Mouse (Mus musculus): ENCODE results near the gene Celf2. TPM values are rescaled to one million over a fixed set of nuclear protein-coding genes. Genes with fewer than 3 reads are reported as not detected.
"Not testable (repeated sequence)": the region's sequence is repeated elsewhere in the genome, so short reads cannot be mapped to it uniquely, and the experiment has no call there.

The Celf2 gene
- polyA plus RNA-seq (2015; fragmentation: Nextera tagmentation; extraction: Ambion mirVana) = 322 and 348 TPM in 2 replicates

DNA sequence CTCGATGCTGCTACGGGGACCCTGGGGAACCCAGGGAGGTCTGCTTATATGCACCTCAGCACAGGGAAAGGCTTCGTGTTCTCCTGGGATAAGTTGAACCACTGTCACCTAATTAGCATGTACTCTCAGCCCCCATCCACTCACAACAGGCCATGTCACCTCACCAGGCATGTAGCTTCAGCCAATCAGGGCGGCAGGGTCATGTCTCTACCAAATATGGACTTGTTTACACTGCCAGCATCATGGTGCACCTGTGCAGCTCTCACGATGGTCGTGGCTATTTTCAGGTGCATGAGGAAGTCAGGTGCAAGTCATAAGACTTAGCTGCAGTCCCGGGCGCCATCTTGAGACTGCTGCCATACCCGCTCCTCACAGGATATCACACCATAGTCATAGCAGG is at the start of gene Celf2:
Gene Celf2 (minus strand): TSS at position 101 of the 400 bp plus-strand sequence.
- H3K27ac ChIP-seq (replicated peaks); H3K9me3 ChIP-seq; H3K36me3 ChIP-seq; H3K4me3 ChIP-seq; H3K4me2 ChIP-seq (replicated peaks); ATAC-seq (replicated peaks); H3K4me1 ChIP-seq; H3K27me3 ChIP-seq; H3K9ac ChIP-seq (replicated peaks): not testable (repeated sequence)
- WGBS = 94% methylated on average over 9 of the region's 9 CpGs

DNA sequence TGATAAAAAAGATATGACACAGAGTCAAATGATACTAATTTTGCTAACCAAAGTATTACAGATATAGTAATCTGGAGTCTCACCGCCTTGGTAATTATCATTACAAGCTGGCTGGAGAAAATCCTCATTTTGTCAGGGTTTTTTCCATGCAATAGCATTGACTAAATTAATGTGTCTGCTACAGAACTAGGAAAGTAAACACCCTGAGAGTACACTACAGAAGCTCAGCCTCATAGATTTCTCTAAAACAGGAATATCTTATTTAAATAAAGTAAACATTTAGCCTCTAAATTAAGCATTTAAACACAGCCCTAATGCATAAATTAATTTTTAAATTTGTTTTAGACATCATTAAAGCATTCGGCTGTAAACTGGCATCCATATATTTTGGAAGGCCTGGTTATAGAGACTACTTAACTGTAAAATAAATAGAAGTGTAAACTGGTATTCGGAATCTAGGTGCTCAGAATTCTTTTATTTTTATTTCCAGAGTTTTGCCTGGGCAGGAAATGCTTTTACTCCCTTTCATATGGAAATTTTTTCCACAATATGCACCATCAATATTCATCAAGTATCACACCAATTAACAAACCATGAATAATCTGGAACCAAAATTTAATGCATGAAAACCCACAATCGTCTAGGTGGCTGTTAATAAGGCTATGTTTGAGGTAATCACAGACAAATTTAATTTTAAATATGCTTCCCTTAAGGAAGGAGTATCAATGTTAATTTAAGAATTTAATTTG is 46.0 kb upstream of the Celf2 start:
- H3K9me3 ChIP-seq = no peaks in the 10 kb centered on the region
- H3K27ac ChIP-seq (replicated peaks) = peak overlapping the region; percentile 48; the same call in 1 of the 2 replicates
- H3K36me3 ChIP-seq = no peaks in the 10 kb centered on the region
- no peak overlapping the region for H3K4me3 ChIP-seq
- 18% methylated on average over 4 of the region's 4 CpGs for WGBS
- no peak overlapping the region for H3K9ac ChIP-seq (replicated peaks)
- no peaks in the 10 kb centered on the region for H3K27me3 ChIP-seq
- ATAC-seq (replicated peaks) = peak; percentile 55; the same call in 1 of the 2 replicates
- H3K4me2 ChIP-seq (replicated peaks) = no peak overlapping the region
- H3K4me1 ChIP-seq = no peaks in the 10 kb centered on the region

DNA sequence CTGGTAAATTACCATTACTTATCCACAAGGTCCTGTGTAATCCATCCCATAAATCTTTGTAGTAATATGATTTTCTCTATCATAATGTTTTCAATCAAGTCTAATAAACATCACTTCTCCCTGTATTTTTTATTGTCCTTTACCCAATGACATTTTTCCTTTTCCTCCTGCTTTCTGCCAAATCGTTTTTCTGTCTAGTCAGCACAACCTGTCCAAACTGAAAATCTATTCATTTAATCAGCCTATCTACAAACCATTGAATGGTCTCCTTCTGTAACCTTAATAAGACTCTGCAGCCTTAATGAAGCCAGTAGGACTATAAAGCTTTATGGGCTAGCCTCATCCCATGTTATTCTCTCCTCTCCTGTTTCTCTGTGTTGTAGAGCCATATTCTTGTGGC is 45.2 kb upstream of the Celf2 start:
- WGBS = 55% methylated on average over 1 of the region's 1 CpGs
- Histone ChIP-seq H3K36me3 (no peaks in the 10 kb centered on the region), H3K4me1 (no peaks in the 10 kb centered on the region), H3K27me3 (no peaks in the 10 kb centered on the region), H3K4me2 (replicated peaks) (no peak overlapping the region), H3K9ac (replicated peaks) (no peak overlapping the region), H3K27ac (replicated peaks) (peak overlapping the region; percentile 48; the same call in 1 of the 2 replicates), H3K9me3 (no peaks in the 10 kb centered on the region), H3K4me3 (no peak overlapping the region)
- ATAC-seq (replicated peaks) = no peak

DNA sequence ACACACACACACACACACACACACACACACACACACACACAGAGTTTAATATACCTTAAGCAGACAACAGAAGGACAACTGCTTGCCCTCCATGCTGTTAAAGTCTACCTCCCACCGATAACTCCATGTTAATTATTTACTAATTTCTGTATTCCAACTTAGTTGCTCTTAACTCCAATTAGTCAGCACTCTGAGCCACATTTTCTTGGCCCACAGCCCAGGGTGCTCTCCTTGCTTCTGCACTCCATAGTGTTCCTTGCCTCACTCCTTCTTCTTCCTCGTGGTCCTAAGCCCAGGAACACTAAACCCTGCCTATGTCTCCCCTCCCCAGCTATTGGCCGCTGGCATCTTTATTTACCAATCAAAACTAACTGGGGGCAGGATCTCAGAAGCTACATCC is 43.5 kb upstream of the Celf2 start:
- no peak for ATAC-seq (replicated peaks)
- Histone ChIP-seq H3K9me3 (no peaks in the 10 kb centered on the region), H3K27me3 (no peaks in the 10 kb centered on the region), H3K27ac (replicated peaks) (no peak overlapping the region), H3K36me3 (no peaks in the 10 kb centered on the region), H3K4me3 (no peak overlapping the region), H3K4me1 (no peaks in the 10 kb centered on the region), H3K4me2 (replicated peaks) (no peak overlapping the region), H3K9ac (replicated peaks) (no peak overlapping the region)
- WGBS = 51% methylated on average over 3 of the region's 3 CpGs

DNA sequence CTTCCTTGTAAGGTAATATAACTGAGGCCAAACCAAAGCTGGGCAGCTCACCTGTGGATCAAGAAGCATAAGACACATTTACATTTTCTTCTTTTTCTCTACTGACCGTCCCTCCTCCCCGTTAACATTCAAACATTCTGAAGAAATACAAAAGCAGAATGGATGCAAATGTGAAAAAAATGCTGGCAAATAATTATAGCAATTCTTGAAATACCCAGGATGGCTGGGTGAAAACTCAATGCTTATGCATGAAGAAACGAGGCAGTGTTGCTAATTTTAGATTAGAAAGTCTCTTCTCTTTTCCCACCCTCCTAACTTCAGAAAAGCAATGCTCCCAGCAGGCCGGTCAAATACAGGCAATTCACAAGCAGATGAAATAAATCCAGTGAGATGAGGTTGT is 39.5 kb upstream of the Celf2 start:
- 47% methylated on average over 4 of the region's 4 CpGs for WGBS
- no peak overlapping the region for H3K27ac ChIP-seq (replicated peaks)

DNA sequence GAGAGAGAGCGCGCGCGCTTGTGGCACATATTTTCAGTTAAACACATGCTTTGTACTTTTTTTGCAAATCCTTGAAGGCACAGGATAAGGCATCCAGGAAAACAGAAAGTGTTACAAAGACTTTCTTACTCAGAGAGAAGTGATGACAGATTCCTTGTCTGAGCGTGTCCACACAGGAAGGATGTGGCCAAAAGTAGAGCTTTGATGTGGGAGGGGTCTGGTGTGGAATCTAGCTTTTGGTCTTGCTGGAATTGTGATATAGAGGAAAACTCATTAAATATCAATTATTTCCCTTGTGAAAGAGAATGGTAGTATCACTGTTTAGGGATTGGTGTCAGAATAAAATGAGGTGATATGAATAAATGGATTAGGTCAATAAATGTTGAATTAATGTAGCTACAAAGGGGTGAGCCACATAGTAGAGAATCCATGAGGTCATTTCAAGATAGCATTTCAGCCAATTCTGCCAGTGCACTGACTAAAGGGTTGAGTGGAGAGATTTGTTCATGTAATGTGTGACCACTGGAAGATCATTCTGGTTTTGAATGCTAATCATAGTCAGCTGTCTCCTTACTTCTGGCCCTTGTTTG is 25.3 kb upstream of the Celf2 start:
- H3K27ac ChIP-seq (replicated peaks) = no peak overlapping the region
- no peaks in the 10 kb centered on the region for H3K9me3 ChIP-seq
- ATAC-seq (replicated peaks) = no peak
- H3K36me3 ChIP-seq = no peaks in the 10 kb centered on the region
- H3K27me3 ChIP-seq = no peaks in the 10 kb centered on the region
- WGBS = 96% methylated on average over 5 of the region's 5 CpGs
- no peak overlapping the region for H3K9ac ChIP-seq (replicated peaks)
- peaks cover 19% of the 10 kb centered on the region for H3K4me1 ChIP-seq
- no peak overlapping the region for H3K4me2 ChIP-seq (replicated peaks)
- no peak overlapping the region for H3K4me3 ChIP-seq

More for the DNA sequence above, 39.5 kb upstream of the Celf2 start:
- ATAC-seq (replicated peaks) = no peak
- Histone ChIP-seq H3K4me3 (no peak overlapping the region), H3K27me3 (no peaks in the 10 kb centered on the region), H3K36me3 (no peaks in the 10 kb centered on the region), H3K4me1 (no peaks in the 10 kb centered on the region), H3K9me3 (no peaks in the 10 kb centered on the region), H3K9ac (replicated peaks) (no peak overlapping the region), H3K4me2 (replicated peaks) (no peak overlapping the region)

DNA sequence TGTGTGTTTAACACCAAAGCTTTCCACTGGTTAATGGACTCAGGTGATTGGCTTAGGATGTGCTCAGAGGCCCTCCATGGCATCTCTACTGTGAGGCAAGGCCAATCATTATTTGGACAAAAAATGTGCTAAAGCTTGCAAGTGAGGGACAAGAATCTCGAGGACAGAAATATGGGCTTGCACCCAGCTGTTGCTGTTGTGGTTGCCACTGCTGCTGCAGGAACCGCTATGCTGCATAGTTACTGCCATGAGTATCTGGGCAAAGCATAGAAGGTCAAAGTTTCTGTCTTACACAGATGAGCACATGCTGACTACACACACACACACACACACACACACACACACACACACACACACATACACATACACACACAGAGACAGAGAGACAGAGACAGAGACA is 24.8 kb upstream of the Celf2 start:
- Histone ChIP-seq H3K4me1 (peaks cover 23% of the 10 kb centered on the region), H3K9me3 (no peaks in the 10 kb centered on the region), H3K9ac (replicated peaks) (no peak overlapping the region), H3K36me3 (no peaks in the 10 kb centered on the region), H3K4me2 (replicated peaks) (no peak overlapping the region), H3K4me3 (no peak overlapping the region), H3K27ac (replicated peaks) (no peak overlapping the region), H3K27me3 (no peaks in the 10 kb centered on the region)
- ATAC-seq (replicated peaks) = no peak
- 76% methylated on average over 2 of the region's 2 CpGs for WGBS

DNA sequence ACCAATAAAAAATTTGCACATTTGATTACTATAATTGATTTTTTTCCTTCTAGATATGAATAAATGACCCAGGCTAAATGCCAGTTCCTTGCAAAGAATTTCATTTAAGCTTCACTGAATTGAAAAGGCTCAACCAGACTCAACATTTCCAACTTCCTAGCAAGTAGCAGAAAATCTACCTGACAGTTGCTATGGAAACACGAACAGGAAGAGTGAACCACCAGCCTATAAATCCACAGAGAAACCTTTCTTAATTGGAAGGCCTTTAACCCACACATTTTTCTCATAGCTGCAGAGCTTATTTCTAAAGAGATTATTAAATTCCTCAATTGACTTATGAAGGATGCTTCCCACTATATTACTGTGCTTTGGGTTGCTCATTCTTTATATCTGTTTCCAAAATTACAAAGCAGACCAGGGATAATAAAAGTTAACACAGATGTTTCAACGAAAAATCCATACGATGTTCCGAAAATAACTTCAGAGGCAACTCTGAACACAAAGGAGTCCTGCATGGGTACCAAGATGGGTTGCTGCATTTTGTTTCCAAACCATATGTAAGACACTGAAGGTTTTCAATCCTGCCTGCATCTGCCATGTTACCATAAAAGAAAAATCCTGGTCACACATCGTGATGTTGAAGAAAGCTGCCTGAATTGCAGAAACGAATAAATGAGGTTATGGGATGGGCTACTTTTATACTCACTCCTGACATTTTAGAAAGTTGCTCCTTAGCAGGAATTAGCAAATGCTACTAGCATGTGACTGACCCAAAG is 22.0 kb upstream of the Celf2 start:
- no peaks in the 10 kb centered on the region for H3K36me3 ChIP-seq
- no peak overlapping the region for H3K4me2 ChIP-seq (replicated peaks)
- 0 out of 2 replicates have a peak, but pooled peaks have one; percentile 30 for ATAC-seq (replicated peaks)
- 54% methylated on average over 6 of the region's 6 CpGs for WGBS
- H3K27me3 ChIP-seq = no peaks in the 10 kb centered on the region
- peak overlapping the region; percentile 66 for H3K27ac ChIP-seq (replicated peaks)
- H3K4me1 ChIP-seq = peaks cover 23% of the 10 kb centered on the region
- no peak overlapping the region for H3K9ac ChIP-seq (replicated peaks)
- no peak overlapping the region for H3K4me3 ChIP-seq
- no peaks in the 10 kb centered on the region for H3K9me3 ChIP-seq

DNA sequence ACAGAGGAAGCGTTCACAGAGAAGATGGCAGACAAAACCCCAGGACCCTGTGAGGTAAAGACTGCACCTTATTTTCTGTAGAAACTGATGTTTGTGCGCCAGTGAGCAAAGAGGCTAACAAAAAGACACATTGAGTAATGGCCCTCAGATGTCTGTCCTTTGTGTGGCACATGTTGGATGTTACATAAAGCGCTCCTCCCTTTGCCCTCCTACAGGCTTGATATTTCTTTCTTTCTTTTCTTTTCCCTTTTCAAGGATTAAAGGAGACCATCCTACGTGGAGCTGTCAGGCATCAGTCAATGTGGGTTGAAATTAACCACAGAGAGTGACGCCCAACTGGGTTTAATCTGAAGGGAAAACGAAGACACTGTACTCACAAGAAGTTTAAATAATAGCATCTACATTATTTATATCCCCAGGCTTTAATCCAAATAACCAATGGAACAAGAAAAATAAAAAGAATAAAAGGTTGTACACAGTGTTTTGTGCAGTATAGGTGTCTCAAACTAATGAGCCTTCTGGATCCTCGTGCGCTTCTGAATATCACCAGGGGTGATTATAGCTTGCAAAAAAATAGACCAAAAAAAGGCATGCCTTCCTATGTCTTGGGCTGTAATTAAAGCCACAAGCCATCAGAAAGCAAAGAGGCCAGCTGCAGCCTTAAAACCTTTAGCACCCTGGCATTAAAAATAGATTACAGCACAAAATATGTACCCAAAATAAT is 21.3 kb upstream of the Celf2 start:
- no peak overlapping the region for H3K4me2 ChIP-seq (replicated peaks)
- H3K4me1 ChIP-seq = peaks cover 23% of the 10 kb centered on the region
- no peaks in the 10 kb centered on the region for H3K36me3 ChIP-seq
- peak overlapping the region; percentile 66 for H3K27ac ChIP-seq (replicated peaks)
- no peaks in the 10 kb centered on the region for H3K9me3 ChIP-seq
- 16% methylated on average over 8 of the region's 8 CpGs for WGBS
- H3K27me3 ChIP-seq = no peaks in the 10 kb centered on the region
- H3K9ac ChIP-seq (replicated peaks) = no peak overlapping the region
- H3K4me3 ChIP-seq = no peak overlapping the region
- peak; percentile 49; the same call in 1 of the 2 replicates for ATAC-seq (replicated peaks)

DNA sequence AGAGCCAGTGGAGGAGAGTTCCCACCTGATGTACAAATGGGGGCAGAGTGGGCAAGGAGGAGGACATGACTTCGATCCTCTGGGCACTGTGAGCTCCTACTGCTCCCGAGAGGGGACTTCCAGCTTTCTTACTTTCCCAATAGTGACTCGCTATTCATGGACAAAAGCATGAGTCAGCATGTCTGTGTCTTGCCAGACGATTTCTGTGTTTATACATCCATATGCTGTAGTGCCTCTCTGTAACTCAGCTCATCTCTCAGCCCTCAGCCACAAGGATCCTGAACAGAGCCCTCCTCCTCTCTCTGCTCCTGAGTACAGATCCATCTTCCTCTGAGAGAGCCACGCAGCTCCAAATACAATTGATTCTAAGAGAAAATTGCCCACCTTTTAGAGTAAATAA is 20.3 kb upstream of the Celf2 start:
- ATAC-seq (replicated peaks) = no peak

DNA sequence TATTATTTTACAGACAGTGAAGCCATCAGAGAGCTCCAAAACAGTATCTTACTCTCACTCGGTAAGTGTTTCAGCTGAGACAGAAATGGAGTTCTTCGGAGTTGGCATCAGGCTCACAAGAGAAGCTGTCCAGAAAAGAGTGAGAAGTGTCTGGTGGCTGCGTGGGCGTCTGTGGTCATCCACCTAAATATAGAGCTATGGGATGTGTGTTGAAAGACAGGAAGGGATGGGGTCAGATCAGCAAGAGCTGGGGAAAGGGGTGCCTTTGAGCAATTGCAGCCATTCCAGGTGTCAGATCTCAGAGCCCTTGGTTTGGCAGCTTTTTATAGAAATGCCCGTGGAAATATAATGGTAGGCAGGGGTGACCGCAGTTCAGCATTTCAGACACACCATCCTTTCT is 17.3 kb upstream of the Celf2 start:
- Histone ChIP-seq H3K27me3 (no peaks in the 10 kb centered on the region), H3K36me3 (no peaks in the 10 kb centered on the region), H3K4me1 (peaks cover 21% of the 10 kb centered on the region), H3K9ac (replicated peaks) (no peak overlapping the region), H3K4me2 (replicated peaks) (no peak overlapping the region), H3K9me3 (no peaks in the 10 kb centered on the region), H3K4me3 (no peak overlapping the region), H3K27ac (replicated peaks) (no peak overlapping the region)
- WGBS = 42% methylated on average over 6 of the region's 6 CpGs
- 0 out of 2 replicates have a peak, but pooled peaks have one; percentile 33 for ATAC-seq (replicated peaks)

More for the DNA sequence above, 20.3 kb upstream of the Celf2 start:
- WGBS = 33% methylated on average over 5 of the region's 5 CpGs
- Histone ChIP-seq H3K27ac (replicated peaks) (peak overlapping the region; percentile 48), H3K9me3 (no peaks in the 10 kb centered on the region), H3K4me2 (replicated peaks) (no peak overlapping the region), H3K4me1 (peaks cover 23% of the 10 kb centered on the region), H3K36me3 (no peaks in the 10 kb centered on the region), H3K4me3 (no peak overlapping the region), H3K27me3 (no peaks in the 10 kb centered on the region), H3K9ac (replicated peaks) (no peak overlapping the region)
